Mouse (Mus musculus): ENCODE data around the gene Ms4a4c. TPM values are rescaled to one million over a fixed set of nuclear protein-coding genes. Genes with fewer than 3 reads are reported as not detected.

The Ms4a4c gene
- 2.0 and 3.5 TPM in 2 replicates for polyA plus RNA-seq (2015; fragmentation: Nextera tagmentation; extraction: Ambion mirVana)

GRCm38 (mm10) chr19:11404527-11404926 is at the start of gene Ms4a4c:
Gene Ms4a4c, plus strand, starts transcription at chr19:11404770.
- ATAC-seq (ENCODE audit: insufficient read depth, low FRiP score, low read depth) = no peak
- Histone ChIP-seq H3K4me3 (replicated peaks) (no peak within 1 kb of the TSS), H3K36me3 (no peaks in the 10 kb centered on the region), H3K9me3 (no peaks in the 10 kb centered on the region), H3K4me1 (no peaks in the 10 kb centered on the region), H3K9ac (no peak within 1 kb of the TSS), H3K27ac (no peak within 1 kb of the TSS), H3K4me2 (no peak within 1 kb of the TSS), H3K27me3 (replicated peaks) (no peaks in the 10 kb centered on the region)
- WGBS = 82% methylated on average over 3 of the region's 3 CpGs

DNA sequence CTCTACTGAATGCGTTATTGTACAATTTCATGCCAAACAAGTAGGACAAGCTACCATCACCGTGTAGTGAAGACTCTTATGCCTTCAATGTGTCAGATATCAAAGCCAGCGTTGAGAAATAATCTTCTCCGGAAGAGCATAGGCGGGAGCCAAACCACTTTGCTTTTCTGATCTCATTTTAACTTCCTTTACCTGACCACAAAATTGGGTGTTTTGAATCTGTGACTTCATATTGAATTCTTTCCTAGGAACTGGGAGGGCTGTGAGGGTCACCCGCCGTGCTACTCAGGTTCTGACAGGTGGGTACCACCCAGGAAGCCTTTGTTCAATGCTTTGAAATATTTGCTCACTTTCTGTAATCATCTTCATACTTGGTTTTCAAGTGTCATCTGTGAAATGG is 48.8 kb upstream of the Ms4a4c start:
- H3K9ac ChIP-seq = no peak overlapping the region
- no peak overlapping the region for H3K27ac ChIP-seq
- H3K36me3 ChIP-seq = no peaks in the 10 kb centered on the region
- H3K4me2 ChIP-seq = no peak overlapping the region
- H3K4me3 ChIP-seq (replicated peaks) = no peak overlapping the region
- H3K27me3 ChIP-seq (replicated peaks) = no peaks in the 10 kb centered on the region
- H3K9me3 ChIP-seq = no peaks in the 10 kb centered on the region
- WGBS = 78% methylated on average over 7 of the region's 7 CpGs
- H3K4me1 ChIP-seq = no peaks in the 10 kb centered on the region
- ATAC-seq (ENCODE audit: insufficient read depth, low FRiP score, low read depth) = no peak

GRCm38 (mm10) chr19:11360106-11360505 is 44.5 kb upstream of the Ms4a4c start:
- Histone ChIP-seq H3K4me1 (no peaks in the 10 kb centered on the region), H3K36me3 (no peaks in the 10 kb centered on the region), H3K27me3 (replicated peaks) (no peaks in the 10 kb centered on the region), H3K27ac (no peak overlapping the region), H3K4me2 (no peak overlapping the region), H3K4me3 (replicated peaks) (no peak overlapping the region), H3K9ac (no peak overlapping the region), H3K9me3 (no peaks in the 10 kb centered on the region)
- no peak for ATAC-seq (ENCODE audit: insufficient read depth, low FRiP score, low read depth)
- WGBS = 52% methylated on average over 3 of the region's 3 CpGs

DNA sequence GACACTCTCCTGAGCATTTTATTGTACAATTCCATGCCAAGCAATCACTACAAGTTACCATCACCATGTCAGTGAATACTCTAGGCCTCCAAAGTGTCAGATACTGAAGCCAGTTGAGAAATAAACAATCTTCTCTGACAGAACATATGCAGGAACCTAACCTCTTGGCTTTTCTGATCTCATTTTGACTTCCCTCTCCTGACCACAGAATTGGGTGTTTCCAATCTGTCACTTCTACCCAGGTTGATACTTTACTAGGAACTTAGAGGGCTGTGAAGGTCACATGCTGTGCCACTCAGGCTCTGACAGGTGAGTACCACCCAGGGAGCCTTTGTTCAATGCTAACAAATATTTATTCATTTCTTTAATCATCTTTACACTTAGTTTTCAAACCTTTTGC is 42.6 kb upstream of the Ms4a4c start:
- Histone ChIP-seq H3K9me3 (no peaks in the 10 kb centered on the region), H3K9ac (no peak overlapping the region), H3K4me2 (no peak overlapping the region), H3K27ac (no peak overlapping the region), H3K4me1 (no peaks in the 10 kb centered on the region), H3K4me3 (replicated peaks) (no peak overlapping the region), H3K36me3 (no peaks in the 10 kb centered on the region), H3K27me3 (replicated peaks) (no peaks in the 10 kb centered on the region)
- no peak for ATAC-seq (ENCODE audit: insufficient read depth, low FRiP score, low read depth)

DNA sequence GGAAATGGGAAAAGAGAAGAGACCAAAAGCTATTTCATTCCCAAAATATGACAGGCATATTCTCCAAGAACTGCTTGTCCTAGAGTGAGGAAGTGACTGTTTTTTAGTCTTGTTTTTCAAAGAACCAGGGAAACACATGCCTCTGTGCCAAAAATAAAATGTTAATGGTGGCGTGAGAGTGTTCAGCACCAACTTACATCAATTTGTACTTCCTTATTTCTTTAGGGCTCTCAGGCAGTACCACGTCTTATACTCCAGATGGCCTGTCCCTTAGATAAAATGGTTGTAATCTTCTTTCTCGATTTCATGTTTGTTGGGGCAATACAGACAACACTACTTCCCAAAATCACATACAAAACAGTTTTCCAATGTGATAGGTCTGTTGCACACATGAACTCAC is 36.3 kb upstream of the Ms4a4c start:
- WGBS = 73% methylated on average over 3 of the region's 3 CpGs
- Histone ChIP-seq H3K4me3 (replicated peaks) (no peak overlapping the region), H3K27me3 (replicated peaks) (no peaks in the 10 kb centered on the region), H3K9ac (no peak overlapping the region), H3K27ac (no peak overlapping the region), H3K4me1 (no peaks in the 10 kb centered on the region), H3K9me3 (no peaks in the 10 kb centered on the region), H3K4me2 (no peak overlapping the region), H3K36me3 (no peaks in the 10 kb centered on the region)
- ATAC-seq (ENCODE audit: insufficient read depth, low FRiP score, low read depth) = no peak

DNA sequence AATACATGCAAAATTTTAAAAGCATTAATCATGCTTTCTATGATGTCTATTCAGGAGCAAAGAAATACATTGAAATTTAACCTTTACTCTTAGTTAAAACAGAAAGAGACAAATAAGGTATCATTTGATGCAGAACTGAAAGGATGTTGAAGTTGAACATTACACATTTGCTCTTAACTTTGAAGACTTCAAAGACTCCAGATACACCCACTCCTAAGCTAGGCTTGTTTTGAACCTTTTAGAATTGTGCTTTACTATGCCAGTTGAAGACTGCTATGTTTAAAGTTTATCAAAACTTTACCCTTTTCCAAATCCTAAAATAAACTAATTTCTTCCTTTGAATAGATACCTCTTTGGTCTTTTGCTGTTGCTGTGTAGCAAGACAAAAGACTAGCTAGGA is 33.4 kb upstream of the Ms4a4c start:
- no peak overlapping the region for H3K4me3 ChIP-seq (replicated peaks)
- ATAC-seq (ENCODE audit: insufficient read depth, low FRiP score, low read depth) = no peak
- H3K9me3 ChIP-seq = no peaks in the 10 kb centered on the region
- H3K27me3 ChIP-seq (replicated peaks) = no peaks in the 10 kb centered on the region
- H3K27ac ChIP-seq = no peak overlapping the region
- no peaks in the 10 kb centered on the region for H3K4me1 ChIP-seq
- H3K36me3 ChIP-seq = no peaks in the 10 kb centered on the region
- no peak overlapping the region for H3K4me2 ChIP-seq
- no peak overlapping the region for H3K9ac ChIP-seq

DNA sequence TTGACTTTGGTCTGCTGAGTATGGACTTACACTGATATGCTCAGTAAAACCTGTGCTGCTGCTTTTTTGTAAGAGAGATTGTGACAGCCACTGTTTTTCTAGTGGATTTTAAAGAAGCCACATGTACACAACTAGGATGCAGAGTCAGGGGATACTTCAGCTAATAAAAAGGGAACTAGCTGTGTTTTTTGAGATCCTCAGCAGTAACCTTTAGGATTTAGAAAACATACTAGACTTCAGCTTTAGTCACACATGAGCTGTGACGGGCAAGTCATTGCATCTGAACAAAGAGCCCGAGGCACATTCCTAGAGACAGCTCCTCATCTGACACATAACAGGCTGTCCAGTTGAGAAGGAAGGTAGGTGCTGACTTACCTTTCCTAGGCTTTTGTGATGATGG is 29.3 kb upstream of the Ms4a4c start, which contains the start of gene Ms4a4a:
TSS of gene Ms4a4a (plus strand) at position 251 of the 400 bp plus-strand sequence.
- no peaks in the 10 kb centered on the region for H3K27me3 ChIP-seq (replicated peaks)
- H3K27ac ChIP-seq = no peak within 1 kb of the TSS
- WGBS = 89% methylated on average over 2 of the region's 2 CpGs
- no peak for ATAC-seq (ENCODE audit: insufficient read depth, low FRiP score, low read depth)
- no peak within 1 kb of the TSS for H3K4me3 ChIP-seq (replicated peaks)
- H3K4me1 ChIP-seq = no peaks in the 10 kb centered on the region
- H3K4me2 ChIP-seq = no peak within 1 kb of the TSS
- no peak within 1 kb of the TSS for H3K9ac ChIP-seq
- no peaks in the 10 kb centered on the region for H3K9me3 ChIP-seq
- H3K36me3 ChIP-seq = no peaks in the 10 kb centered on the region

DNA sequence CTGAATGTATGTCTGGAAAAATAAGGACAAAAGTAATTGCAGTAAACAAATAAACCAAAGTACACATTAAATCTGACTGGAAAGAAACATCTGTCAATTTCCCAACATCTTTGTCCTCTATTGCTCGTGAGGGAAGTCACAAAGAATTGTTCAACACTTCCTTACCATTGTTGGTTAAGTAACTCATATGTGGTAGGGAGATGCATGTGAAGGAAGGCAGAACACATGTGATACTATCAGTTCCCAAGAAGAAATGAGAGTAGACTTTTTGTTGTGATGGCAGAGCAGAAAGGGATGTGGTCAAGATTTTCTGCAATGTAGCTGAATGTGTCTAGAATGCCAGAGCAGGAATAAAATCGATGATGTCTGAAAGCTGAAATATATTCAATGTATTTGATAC is 28.2 kb upstream of the Ms4a4c start:
- Histone ChIP-seq H3K4me2 (no peak overlapping the region), H3K36me3 (no peaks in the 10 kb centered on the region), H3K27ac (no peak overlapping the region), H3K27me3 (replicated peaks) (no peaks in the 10 kb centered on the region), H3K4me1 (no peaks in the 10 kb centered on the region), H3K4me3 (replicated peaks) (no peak overlapping the region), H3K9ac (no peak overlapping the region), H3K9me3 (no peaks in the 10 kb centered on the region)
- WGBS = 76% methylated on average over 2 of the region's 2 CpGs
- ATAC-seq (ENCODE audit: insufficient read depth, low FRiP score, low read depth) = no peak

DNA sequence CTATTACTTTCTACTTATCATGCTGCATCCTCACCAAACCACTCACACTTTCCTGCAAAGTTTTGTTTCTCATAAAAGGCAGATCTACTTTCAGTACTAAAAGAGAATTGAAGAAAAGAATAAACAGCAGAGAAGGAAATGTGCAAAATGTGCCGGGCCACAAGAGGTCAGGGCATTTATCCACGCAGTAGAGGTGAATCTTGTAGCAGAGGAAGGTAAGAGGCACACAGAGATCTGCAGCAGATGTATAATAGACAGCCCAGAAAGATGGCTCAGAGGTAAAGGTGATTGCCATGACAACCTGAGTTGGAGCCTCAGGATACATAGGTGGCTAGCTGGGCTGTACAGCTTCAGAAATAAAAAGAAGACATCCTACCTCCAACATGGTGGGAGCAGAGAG is 17.5 kb upstream of the Ms4a4c start:
- no peak for ATAC-seq (ENCODE audit: insufficient read depth, low FRiP score, low read depth)

DNA sequence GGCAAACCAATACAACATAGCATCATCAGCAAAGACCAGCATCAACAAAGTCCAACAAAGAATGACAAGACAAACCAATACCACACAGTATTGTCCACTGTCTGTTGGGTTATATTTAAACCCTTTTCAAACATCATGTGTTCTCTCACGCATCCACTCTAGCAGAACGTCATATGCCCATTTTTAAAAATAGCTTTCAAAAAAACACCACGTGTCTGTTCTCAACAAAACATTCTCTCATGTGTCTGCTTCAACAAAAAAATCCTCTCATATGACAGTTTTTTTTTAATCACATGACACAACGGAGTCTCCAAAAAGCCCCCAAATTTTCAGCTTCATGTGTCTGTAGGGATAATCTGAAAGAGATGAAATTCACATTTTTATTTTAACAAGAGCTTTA is 16.9 kb upstream of the Ms4a4c start:
- Histone ChIP-seq H3K4me3 (replicated peaks) (no peak overlapping the region), H3K4me1 (no peaks in the 10 kb centered on the region), H3K4me2 (no peak overlapping the region), H3K9ac (no peak overlapping the region), H3K9me3 (no peaks in the 10 kb centered on the region), H3K27me3 (replicated peaks) (no peaks in the 10 kb centered on the region), H3K27ac (no peak overlapping the region), H3K36me3 (no peaks in the 10 kb centered on the region)
- ATAC-seq (ENCODE audit: insufficient read depth, low FRiP score, low read depth) = no peak
- WGBS = 67% methylated on average over 4 of the region's 4 CpGs

More for the DNA sequence above, 17.5 kb upstream of the Ms4a4c start:
- no peaks in the 10 kb centered on the region for H3K9me3 ChIP-seq
- H3K4me3 ChIP-seq (replicated peaks) = no peak overlapping the region
- H3K27me3 ChIP-seq (replicated peaks) = no peaks in the 10 kb centered on the region
- 54% methylated on average over 2 of the region's 2 CpGs for whole genome bisulfite sequencing
- H3K4me1 ChIP-seq = no peaks in the 10 kb centered on the region
- H3K27ac ChIP-seq = no peak overlapping the region
- H3K4me2 ChIP-seq = no peak overlapping the region
- H3K9ac ChIP-seq = no peak overlapping the region
- no peaks in the 10 kb centered on the region for H3K36me3 ChIP-seq

DNA sequence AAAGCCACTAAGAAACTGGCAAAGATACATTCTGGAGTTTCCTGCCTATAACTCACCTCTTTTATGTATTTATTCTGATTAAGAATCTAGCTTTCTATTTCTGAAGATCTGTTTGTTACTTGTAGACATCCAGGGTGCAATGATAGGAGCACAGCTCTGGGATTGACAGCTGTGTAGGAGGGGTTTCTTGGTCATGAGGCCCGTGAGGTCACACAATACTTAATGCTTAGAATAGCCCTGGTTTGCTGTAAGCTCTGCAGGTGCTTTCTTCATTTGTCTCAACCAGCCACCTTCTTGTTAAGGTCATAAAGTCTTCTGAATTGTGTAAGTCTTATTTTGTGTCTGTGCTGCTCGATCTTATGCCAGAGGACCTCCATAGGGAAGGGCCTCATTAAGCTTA is 15.6 kb upstream of the Ms4a4c start:
- no peak overlapping the region for H3K4me2 ChIP-seq
- no peaks in the 10 kb centered on the region for H3K4me1 ChIP-seq
- WGBS = 77% methylated on average over 2 of the region's 2 CpGs
- H3K27me3 ChIP-seq (replicated peaks) = no peaks in the 10 kb centered on the region
- H3K36me3 ChIP-seq = no peaks in the 10 kb centered on the region
- ATAC-seq (ENCODE audit: insufficient read depth, low FRiP score, low read depth) = no peak
- H3K27ac ChIP-seq = no peak overlapping the region
- no peak overlapping the region for H3K9ac ChIP-seq
- H3K4me3 ChIP-seq (replicated peaks) = no peak overlapping the region
- H3K9me3 ChIP-seq = no peaks in the 10 kb centered on the region

DNA sequence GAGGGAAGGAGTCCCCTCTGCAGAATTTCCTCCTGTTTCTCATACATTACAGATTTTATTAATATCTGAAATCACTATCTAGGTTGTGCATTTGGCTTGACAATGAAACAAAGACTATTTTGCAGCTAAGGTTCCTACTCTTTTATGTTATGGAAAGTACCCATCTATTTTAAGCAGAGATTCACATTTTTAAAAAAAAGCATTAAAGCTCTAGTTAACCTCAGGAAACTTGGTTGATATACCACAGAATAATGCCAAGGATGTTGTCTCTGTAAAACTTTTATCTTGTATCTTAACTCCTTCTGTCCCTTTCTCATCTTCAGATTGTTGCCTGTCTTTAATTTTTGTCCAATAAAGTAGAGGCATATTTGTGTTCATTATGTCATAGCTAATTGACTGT is 8.8 kb upstream of the Ms4a4c start:
- ATAC-seq (ENCODE audit: insufficient read depth, low FRiP score, low read depth) = no peak
- Histone ChIP-seq H3K9ac (no peak overlapping the region), H3K4me1 (no peaks in the 10 kb centered on the region), H3K36me3 (no peaks in the 10 kb centered on the region), H3K27me3 (replicated peaks) (no peaks in the 10 kb centered on the region), H3K9me3 (no peaks in the 10 kb centered on the region), H3K4me2 (no peak overlapping the region), H3K27ac (no peak overlapping the region), H3K4me3 (replicated peaks) (no peak overlapping the region)

DNA sequence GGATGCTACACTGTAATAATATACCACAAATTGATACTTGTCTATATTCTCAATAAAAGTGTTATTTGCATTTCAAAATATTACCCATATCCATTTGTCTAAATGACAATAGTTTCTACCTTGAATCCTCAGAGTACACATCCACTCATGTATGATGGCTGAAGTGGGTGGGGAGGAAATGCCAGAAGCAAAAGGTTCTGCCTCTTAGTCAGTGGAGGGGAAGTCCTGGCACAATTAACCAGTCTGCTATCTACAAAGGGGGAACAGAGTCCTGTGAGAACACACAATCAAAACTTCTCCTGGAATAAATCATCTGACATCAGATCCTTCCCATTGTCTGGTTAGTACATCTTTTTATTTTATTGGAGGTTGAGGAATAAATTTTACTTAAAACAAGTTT is 2.9 kb downstream of the Ms4a4c start:
- Histone ChIP-seq H3K36me3 (no peaks in the 10 kb centered on the region), H3K27me3 (replicated peaks) (no peaks in the 10 kb centered on the region), H3K9ac (no peak overlapping the region), H3K9me3 (no peaks in the 10 kb centered on the region), H3K4me3 (replicated peaks) (no peak overlapping the region), H3K4me1 (no peaks in the 10 kb centered on the region), H3K27ac (no peak overlapping the region), H3K4me2 (no peak overlapping the region)
- ATAC-seq (ENCODE audit: insufficient read depth, low FRiP score, low read depth) = no peak
